ENCODE assay signal across 18 mouse cellular contexts in the genomic region with DNA sequence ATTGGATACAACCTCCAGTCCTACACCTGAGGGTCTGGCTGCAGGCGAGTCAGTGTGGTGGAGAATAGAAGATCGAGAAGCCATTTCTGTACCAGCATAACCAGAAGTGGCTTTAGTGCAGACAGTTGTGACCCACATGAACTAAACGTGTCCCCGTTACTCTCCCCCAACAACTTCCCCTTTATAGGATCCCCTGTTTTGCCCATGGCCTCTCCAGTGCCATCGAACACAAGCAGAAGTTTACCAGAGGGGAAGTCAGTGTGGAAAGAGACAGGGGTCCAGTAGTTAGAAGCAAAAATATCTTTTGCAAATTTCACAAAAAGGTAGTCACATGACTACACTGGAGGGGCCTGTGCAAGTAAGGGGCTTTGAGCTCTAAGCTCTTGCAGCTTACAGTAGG.
DNase-seq lines count a peak whose midpoint lies in the region; ATAC-seq and TF ChIP-seq lines count a peak whose summit lies in the region.
"Had no signal": no experiment of that assay in that cellular context is flagged by ENCODE, and none has a peak within 500 bp of the region (broad histone marks: within the 10 kb centered on the region; RNA-seq: fewer than 3 reads in every experiment).

No protein-coding gene starts in this region.

- no peaks in the 10 kb centered on the region for H3K36me3 ChIP-seq in liver, embryonic 16.5 days (ENCODE audit: control insufficient read depth, insufficient read depth)
- H3K36me3 ChIP-seq: embryonic facial prominence, embryonic 13.5 days; heart, embryonic 12.5 days; hindbrain, embryonic 10.5 days; intestine, embryonic 15.5 days had no signal

- DNase-seq in lung, postnatal 25 days (ENCODE audit: low spot score), result peak; percentile 16
- no peak for DNase-seq in lung, adult 2 months
- no peak for DNase-seq in kidney, postnatal 25 days
- DNase-seq in testis, postnatal 10 days (ENCODE audit: low spot score), result no peak
- DNase-seq: adrenal gland, postnatal 25 days; cerebellum, postnatal 25 days; gastrocnemius, postnatal 14 days; right cerebral cortex, postnatal 14 days had no signal

- H3K4me2 ChIP-seq in liver, embryonic 16.5 days (ENCODE audit: low read depth, low read length), result no peak overlapping the region
- H3K4me2 ChIP-seq: embryonic facial prominence, embryonic 13.5 days; heart, embryonic 12.5 days; intestine, embryonic 15.5 days; midbrain, embryonic 11.5 days had no signal

- no peak for TF ChIP-seq CTCF in lung, adult 2 months (IDR thresholded peaks at IDR 0.05; ENCODE audit: insufficient read depth, low read length)
- no peak for TF ChIP-seq CTCF in bone marrow macrophage, adult 2 months (IDR thresholded peaks at IDR 0.05; ENCODE audit: low read depth, low read length)

- H3K9ac ChIP-seq in liver, embryonic 16.5 days (ENCODE audit: low read depth, low read length), result no peak overlapping the region
- H3K9ac ChIP-seq: embryonic facial prominence, embryonic 13.5 days; heart, embryonic 12.5 days; intestine, embryonic 15.5 days had no signal

- H3K9me3 ChIP-seq in liver, embryonic 16.5 days (replicated peaks; ENCODE audit: control insufficient read depth, low read length), result no peaks in the 10 kb centered on the region
- H3K9me3 ChIP-seq: embryonic facial prominence, embryonic 13.5 days; heart, embryonic 12.5 days; hindbrain, embryonic 10.5 days; intestine, embryonic 15.5 days had no signal

- no peaks in the 10 kb centered on the region; the same call in 1 of the 2 replicates for H3K4me1 ChIP-seq in lung, adult 2 months (ENCODE audit: control insufficient read depth, insufficient read depth, low read length)
- H3K4me1 ChIP-seq in bone marrow macrophage, adult 2 months (ENCODE audit: control insufficient read depth, insufficient read depth, low read length), result peaks cover 30% of the 10 kb centered on the region
- no peaks in the 10 kb centered on the region; the same call in 1 of the 2 replicates for H3K4me1 ChIP-seq in liver, embryonic 16.5 days (ENCODE audit: control insufficient read depth, low read depth, low read length)
- H3K4me1 ChIP-seq: hindbrain, embryonic 10.5 days; intestine, embryonic 15.5 days had no signal

- peak; percentile 45; the same call in 1 of the 2 replicates for ATAC-seq in liver, embryonic 16.5 days (ENCODE audit: low read depth)
- no peak for ATAC-seq in inflammation-experienced regulatory T-cells, adult 6 months
- ATAC-seq: activated CD4-positive, CD25-positive, alpha-beta regulatory T cell, adult 4 months; CD4-positive, CD25-positive, alpha-beta regulatory T cell, adult 4 months; intestine, embryonic 15.5 days had no signal

- peak overlapping the region; percentile 100 for H3K27ac ChIP-seq in bone marrow macrophage, adult 2 months (ENCODE audit: insufficient read depth, low read depth, low read length)
- H3K27ac ChIP-seq in liver, embryonic 16.5 days (ENCODE audit: low read length), result peak overlapping the region; percentile 9; the same call in 1 of the 2 replicates
- H3K27ac ChIP-seq: embryonic facial prominence, embryonic 13.5 days; hindbrain, embryonic 10.5 days; intestine, embryonic 15.5 days had no signal

- no peaks in the 10 kb centered on the region for H3K27me3 ChIP-seq in liver, embryonic 16.5 days (ENCODE audit: control insufficient read depth, insufficient read depth, low read depth, low read length)
- H3K27me3 ChIP-seq: embryonic facial prominence, embryonic 13.5 days; heart, embryonic 12.5 days; intestine, embryonic 15.5 days had no signal

- TF ChIP-seq POLR2A in lung, adult 2 months (IDR thresholded peaks at IDR 0.05; ENCODE audit: borderline replicate concordance, extremely low read depth, low read depth, low read length), result no peak
- TF ChIP-seq POLR2A in bone marrow macrophage, adult 2 months (IDR thresholded peaks at IDR 0.05; ENCODE audit: borderline replicate concordance, low read depth, low read length), result no peak

- no peak overlapping the region for H3K4me3 ChIP-seq in lung, adult 2 months (replicated peaks; ENCODE audit: extremely low read depth, low read depth, low read length)
- peak overlapping the region; percentile 33 for H3K4me3 ChIP-seq in bone marrow macrophage, adult 2 months (ENCODE audit: insufficient read depth, low read length)
- no peak overlapping the region for H3K4me3 ChIP-seq in liver, embryonic 16.5 days (ENCODE audit: low read depth, low read length)
- H3K4me3 ChIP-seq: embryonic facial prominence, embryonic 13.5 days; heart, embryonic 12.5 days; hindbrain, embryonic 10.5 days; intestine, embryonic 15.5 days had no signal

- WGBS in lung, adult 2 months, result 87% methylated on average over 5 of the region's 5 CpGs
- WGBS in liver, embryonic 16.5 days (ENCODE audit: insufficient replicate concordance), result 26% methylated on average over 5 of the region's 5 CpGs
